In the genomic region with DNA sequence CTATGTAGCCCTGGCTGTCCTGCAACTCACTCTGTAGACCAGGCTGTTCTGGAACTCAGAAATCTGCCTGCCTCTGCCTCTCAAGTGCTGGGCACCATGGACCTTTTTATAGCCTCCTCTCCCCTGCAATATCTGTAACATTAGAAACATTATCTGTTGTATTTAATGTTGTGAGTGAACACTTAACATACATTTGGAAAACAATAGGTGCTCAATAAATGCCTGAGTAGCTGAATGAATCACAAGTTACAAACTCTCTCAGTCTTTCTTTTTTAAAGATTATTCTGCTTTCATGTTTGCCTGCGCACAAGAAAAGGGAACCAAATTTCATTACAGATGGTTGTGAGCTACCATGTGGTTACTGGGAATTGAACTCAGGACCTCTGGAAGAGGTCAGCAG, we compare ENCODE assay signal across 24 mouse cellular contexts. TPM values are rescaled to one million over a fixed set of nuclear protein-coding genes. Genes with fewer than 3 reads are reported as not detected.
"Had no signal": no experiment of that assay in that cellular context is flagged by ENCODE, and none has a peak within 500 bp of the region (broad histone marks: within the 10 kb centered on the region; RNA-seq: fewer than 3 reads in every experiment).

No protein-coding gene starts in this region.

- H3K4me3 ChIP-seq: neural tube, embryonic 12.5 days; neural tube, embryonic 13.5 days; neural tube, embryonic 15.5 days; stomach, embryonic 15.5 days had no signal

- H3K9me3 ChIP-seq: neural tube, embryonic 12.5 days; neural tube, embryonic 13.5 days; neural tube, embryonic 15.5 days; stomach, embryonic 15.5 days had no signal

- H3K36me3 ChIP-seq: neural tube, embryonic 12.5 days; neural tube, embryonic 13.5 days; neural tube, embryonic 15.5 days; stomach, embryonic 15.5 days had no signal

- H3K9ac ChIP-seq: neural tube, embryonic 12.5 days; neural tube, embryonic 13.5 days; neural tube, embryonic 15.5 days; stomach, embryonic 15.5 days had no signal

- DNase-seq: retina, postnatal 1 day; right cerebral cortex, adult 18-20 months; right cerebral cortex, postnatal 14 days; right cerebral cortex, postnatal 25 days; right cerebral cortex, postnatal 4 days; spleen, adult 18-20 months; thymus, adult 18-20 months; thymus, adult 2 months; thymus, postnatal 14 days; thymus, postnatal 25 days; thymus, postnatal 36 days; thymus, postnatal 4 days had no signal

- H3K27me3 ChIP-seq: neural tube, embryonic 12.5 days; neural tube, embryonic 13.5 days; stomach, embryonic 15.5 days had no signal

- H3K27ac ChIP-seq: neural tube, embryonic 12.5 days; neural tube, embryonic 13.5 days; neural tube, embryonic 15.5 days; stomach, embryonic 15.5 days; stomach, postnatal 0 days had no signal

RNA-seq across cellular contexts. Expression of gene Arrdc5, which starts 1.8 kb away (rescaled TPM):
- total RNA-seq: neutrophil, adult 5-6 weeks had no signal
- polyA plus RNA-seq: neural tube, embryonic 11.5 days; neural tube, embryonic 12.5 days; neural tube, embryonic 13.5 days; neural tube, embryonic 14.5 days; neural tube, embryonic 15.5 days; small intestine, adult 2 months; stomach, embryonic 14.5 days; stomach, embryonic 15.5 days; stomach, embryonic 16.5 days; stomach, postnatal 0 days; thymus, adult 2 months; urinary bladder, adult 2 months had no signal
